Mouse (Mus musculus) neural tube, embryonic 13.5 days (tissue): Measurements from ENCODE around the gene Apoa1. TPM values are rescaled to one million over a fixed set of nuclear protein-coding genes. Genes with fewer than 3 reads are reported as not detected.

Experiments used
- ATAC-seq: fragments of 200-750 bp; cut with Nextera tagmentation; 2 replicates; pipeline ENCODE4 v1.8.0; 2017; ENCODE audit warnings: low read depth, mild to moderate bottlenecking, moderate TSS enrichment, moderate library complexity
- H3K27ac ChIP-seq: fragments of 300-500 bp; sonication (generic); replicated peaks from 2 replicates; pipeline ENCODE4 v1.5.1; 2015; ENCODE audit warnings: moderate library complexity, mild to moderate bottlenecking, inconsistent platforms
- H3K27me3 ChIP-seq: fragments of 300-500 bp; sonication (generic); 2 replicates; pipeline ENCODE4 v1.6.1; 2015; ENCODE audit warnings: mild to moderate bottlenecking, inconsistent platforms
- H3K36me3 ChIP-seq: fragments of 300-500 bp; sonication (generic); 2 replicates; pipeline ENCODE4 v1.6.1; 2015; ENCODE audit warnings: mild to moderate bottlenecking, inconsistent platforms
- H3K4me1 ChIP-seq: fragments of 300-500 bp; sonication (generic); replicated peaks from 2 replicates; pipeline ENCODE4 v1.6.1; 2015; ENCODE audit warnings: inconsistent platforms
- H3K4me2 ChIP-seq: fragments of 300-500 bp; sonication (generic); 2 replicates; pipeline ENCODE4 v1.6.1; 2015; ENCODE audit warnings: inconsistent platforms, mild to moderate bottlenecking, moderate library complexity
- H3K4me3 ChIP-seq: fragments of 300-500 bp; sonication (generic); 2 replicates; pipeline ENCODE4 v1.5.1; 2015; ENCODE audit warnings: mild to moderate bottlenecking, inconsistent platforms
- H3K9ac ChIP-seq: fragments of 300-500 bp; sonication (generic); 2 replicates; pipeline ENCODE4 v1.6.1; 2015; ENCODE audit warnings: moderate library complexity, mild to moderate bottlenecking, inconsistent platforms
- H3K9me3 ChIP-seq: fragments of 300-500 bp; sonication (generic); 2 replicates; pipeline ENCODE4 v1.6.1; 2016; ENCODE audit warnings: inconsistent platforms
- WGBS: fragments of 180-500 bp; shearing (Covaris S2); methylation state at CpG from one replicate; pipeline ENCODE4 v1.1.7; 2015; 5-methylcytosine and 5-hydroxymethylcytosine counted together
- polyA plus RNA-seq: library from polyadenylated mRNA; unstranded; fragments of >200 nt; fragmentation: Nextera tagmentation; extraction: Ambion mirVana; gene quantifications from 2 replicates; pipeline ENCODE4 v1.2.1, GENCODE M21; 2015

The Apoa1 gene
- polyA plus RNA-seq, 1 experiment from 2014 or later, result 3.8 TPM

DNA sequence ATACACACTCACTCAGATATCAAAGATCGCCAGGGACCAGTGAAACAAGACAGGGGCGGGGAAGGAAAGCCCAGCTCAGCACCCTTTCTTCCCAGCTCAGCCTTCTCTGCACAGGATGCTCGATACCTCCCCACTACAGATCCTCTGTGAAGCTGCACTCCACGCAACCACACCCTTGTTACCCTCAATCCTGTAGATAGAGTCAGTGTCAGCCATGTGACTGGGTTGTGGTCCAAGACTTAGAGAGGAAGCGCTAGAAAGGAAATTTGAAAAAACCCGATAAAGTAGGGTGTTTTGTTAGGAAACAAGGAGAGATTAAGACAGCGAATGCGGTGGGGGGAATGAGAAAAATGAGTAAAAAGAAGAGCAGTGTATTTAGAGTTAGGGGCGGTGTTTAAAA is 43.7 kb downstream of the Apoa1 start:
- Histone ChIP-seq H3K27me3 (peaks cover 33% of the 10 kb centered on the region), H3K9ac (no peak overlapping the region), H3K27ac (no peak overlapping the region), H3K36me3 (peaks cover 28% of the 10 kb centered on the region), H3K4me3 (no peak overlapping the region), H3K4me2 (peak overlapping the region; percentile 90; the same call in 1 of the 2 replicates), H3K9me3 (no peaks in the 10 kb centered on the region), H3K4me1 (peaks cover 14% of the 10 kb centered on the region)
- WGBS, result 90% methylated on average over 9 of the region's 9 CpGs
- ATAC-seq, result no peak

DNA sequence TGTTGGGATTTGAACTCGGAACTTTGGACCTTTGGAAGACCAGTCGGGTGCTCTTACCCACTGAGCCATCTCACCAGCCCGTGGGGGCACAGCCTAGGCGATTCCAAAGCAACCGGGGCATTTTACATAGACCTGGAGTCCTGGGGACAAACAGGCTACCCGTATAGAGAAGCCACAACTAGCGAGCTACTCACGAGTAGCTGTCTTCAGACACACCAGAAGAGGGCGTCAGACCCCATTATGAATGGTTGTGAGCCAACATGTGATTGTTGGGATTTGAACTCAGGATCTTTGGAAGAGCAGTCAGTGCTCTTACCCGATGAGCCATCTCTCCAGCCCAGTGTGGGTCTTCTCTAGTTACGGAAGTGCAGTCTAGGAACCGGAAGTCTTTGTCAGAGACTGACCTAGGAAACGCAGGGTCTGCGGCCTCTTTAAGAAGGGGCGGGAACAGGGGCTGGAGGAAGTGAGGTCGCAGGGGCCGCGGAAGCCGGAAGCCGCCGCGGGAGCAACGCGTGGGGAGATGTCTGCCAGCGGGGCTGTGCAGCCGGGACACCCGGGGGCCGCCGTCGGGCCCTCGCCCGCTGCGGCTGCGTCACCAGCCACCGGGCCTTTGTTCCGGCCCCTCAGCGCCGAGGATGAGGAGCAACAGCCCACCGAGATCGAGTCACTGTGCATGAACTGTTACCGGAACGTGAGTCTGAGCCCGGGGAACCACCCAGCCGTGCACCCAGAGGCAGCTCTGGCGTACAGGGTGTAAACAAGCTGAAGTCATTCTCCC is 44.5 kb downstream of the Apoa1 start, which contains the start of gene Zpr1:
TSS of gene Zpr1 (plus strand) at position 388 of the 778 bp plus-strand sequence.
- ATAC-seq, result peak; percentile 98
- peak within 1 kb of the TSS; percentile 76 for H3K4me3 ChIP-seq
- H3K9me3 ChIP-seq, result no peaks in the 10 kb centered on the region
- H3K9ac ChIP-seq, result peak within 1 kb of the TSS; percentile 77
- H3K27ac ChIP-seq, result peak within 1 kb of the TSS; percentile 57
- 5% methylated on average over 45 of the region's 45 CpGs for WGBS
- peak within 1 kb of the TSS; percentile 90 for H3K4me2 ChIP-seq
- peaks cover 36% of the 10 kb centered on the region for H3K36me3 ChIP-seq
- H3K4me1 ChIP-seq, result peaks cover 14% of the 10 kb centered on the region
- H3K27me3 ChIP-seq, result peaks cover 27% of the 10 kb centered on the region

DNA sequence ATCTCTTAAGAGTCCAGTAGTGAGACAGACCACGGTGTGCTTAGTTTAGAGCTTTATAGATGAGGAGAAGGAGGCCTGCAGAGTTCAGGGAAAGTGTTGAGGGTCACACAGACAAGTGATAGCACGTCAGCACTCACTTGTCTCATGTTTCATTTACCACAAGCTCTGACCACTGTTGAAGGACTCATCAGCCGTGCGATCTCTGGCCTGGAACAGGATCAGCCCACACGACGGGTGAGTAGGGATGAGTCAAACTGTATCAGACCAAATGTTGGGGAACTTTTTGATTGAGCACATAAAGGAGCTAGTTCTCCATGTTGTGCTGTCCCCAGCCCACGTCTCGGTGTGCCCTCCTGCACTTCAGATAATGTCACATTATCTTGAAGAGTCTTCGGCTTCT is 46.1 kb downstream of the Apoa1 start:
- Histone ChIP-seq H3K4me2 (peak overlapping the region; percentile 90), H3K9me3 (no peaks in the 10 kb centered on the region), H3K4me1 (peaks cover 14% of the 10 kb centered on the region), H3K9ac (no peak overlapping the region), H3K27ac (no peak overlapping the region), H3K36me3 (peaks cover 50% of the 10 kb centered on the region), H3K4me3 (no peak overlapping the region), H3K27me3 (peaks cover 21% of the 10 kb centered on the region)
- WGBS, result 93% methylated on average over 9 of the region's 9 CpGs
- no peak for ATAC-seq

Other genes with a start within 250 kb of the Apoa1 start
- gene Pafah1b2, start 215.9 kb upstream of the Apoa1 start, polyA plus RNA-seq, result 282 and 301 TPM in 2 replicates
- 9.3 and 9.4 TPM in 2 replicates for gene Sik3, start 215.8 kb upstream of the Apoa1 start, polyA plus RNA-seq
- gene Apoc3, start 7.1 kb downstream of the Apoa1 start, polyA plus RNA-seq, result not detected in 2 replicates
- 0.14 TPM in 1 of 2 replicates, not detected in the other for gene Apoa4, start 12.1 kb downstream of the Apoa1 start, polyA plus RNA-seq
- gene Apoa5, start 40.1 kb downstream of the Apoa1 start, polyA plus RNA-seq, result not detected in 2 replicates
- 54.4 and 59.3 TPM in 2 replicates for gene Zpr1, start 44.5 kb downstream of the Apoa1 start, polyA plus RNA-seq
- gene Bud13, start 54.4 kb downstream of the Apoa1 start, polyA plus RNA-seq, result 15.7 and 18.3 TPM in 2 replicates
- not detected in 2 replicates for gene 4931429L15Rik, start 91.4 kb downstream of the Apoa1 start, polyA plus RNA-seq